26 mouse cellular contexts compared by ENCODE assay signal in the genomic region with DNA sequence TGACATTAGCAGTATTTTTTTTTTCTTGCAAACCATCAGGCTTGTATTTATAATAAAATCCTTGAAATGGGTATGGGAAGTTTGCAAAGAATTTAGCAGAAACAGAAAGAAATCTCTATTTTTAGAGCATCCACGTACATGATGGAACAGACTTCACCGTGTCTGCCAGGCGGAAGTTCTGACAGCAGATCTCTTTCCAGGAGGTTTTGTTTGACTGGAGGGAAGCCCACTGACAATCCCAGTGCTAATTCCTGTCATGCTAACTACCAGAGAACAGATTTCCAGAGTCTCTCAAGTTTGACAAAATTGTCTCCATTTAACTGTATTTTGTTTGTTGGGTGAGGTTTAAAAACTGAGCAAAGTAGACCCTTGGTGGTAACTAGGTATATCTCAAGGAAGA.
"Had no signal": no experiment of that assay in that cellular context is flagged by ENCODE, and none has a peak within 500 bp of the region (broad histone marks: within the 10 kb centered on the region; RNA-seq: fewer than 3 reads in every experiment).

No protein-coding gene starts in this region.

- H3K36me3 ChIP-seq: heart, embryonic 10.5 days; heart, embryonic 12.5 days; hindbrain, embryonic 10.5 days; hindbrain, embryonic 12.5 days; intestine, embryonic 15.5 days; limb, embryonic 10.5 days; limb, embryonic 12.5 days; liver, embryonic 13.5 days had no signal

- H3K4me3 ChIP-seq: gastrocnemius, adult 2 months; heart, embryonic 10.5 days; heart, embryonic 12.5 days; hindbrain, embryonic 10.5 days; hindbrain, embryonic 12.5 days; intestine, embryonic 15.5 days; left cerebral cortex, adult 2 months; limb, embryonic 10.5 days; limb, embryonic 12.5 days; liver, embryonic 13.5 days had no signal

- ATAC-seq: hindbrain, embryonic 16.5 days; inflammation-experienced regulatory T-cells, adult 6 months; intestine, embryonic 15.5 days; intestine, postnatal 0 days had no signal

- DNase-seq: gastrocnemius, adult 2 months; gastrocnemius, postnatal 10 days; gastrocnemius, postnatal 25 days; heart, adult 18-20 months; heart, postnatal 10 days; heart, postnatal 4 days; kidney, adult 18-20 months; kidney, adult 8-10 months; kidney, postnatal 10 days; kidney, postnatal 25 days; kidney, postnatal 4 days; liver; liver, embryonic 13.5 days had no signal

- H3K9ac ChIP-seq: heart, embryonic 12.5 days; hindbrain, embryonic 12.5 days; hindbrain, embryonic 14.5 days; intestine, embryonic 15.5 days; limb, embryonic 12.5 days; liver, embryonic 13.5 days had no signal

- H3K27me3 ChIP-seq: heart, embryonic 12.5 days; hindbrain, embryonic 12.5 days; intestine, embryonic 15.5 days; liver, embryonic 13.5 days had no signal

- H3K4me1 ChIP-seq: heart, embryonic 12.5 days; intestine, embryonic 15.5 days; limb, embryonic 12.5 days; liver, embryonic 13.5 days had no signal

- H3K9me3 ChIP-seq: heart, embryonic 10.5 days; heart, embryonic 12.5 days; hindbrain, embryonic 10.5 days; hindbrain, embryonic 12.5 days; intestine, embryonic 15.5 days; limb, embryonic 10.5 days; limb, embryonic 12.5 days; liver, embryonic 13.5 days had no signal

- H3K27ac ChIP-seq: gastrocnemius, adult 2 months; heart, embryonic 10.5 days; hindbrain, embryonic 10.5 days; hindbrain, embryonic 12.5 days; hindbrain, embryonic 14.5 days; intestine, embryonic 15.5 days; left cerebral cortex, adult 2 months; limb, embryonic 10.5 days; limb, embryonic 12.5 days; liver, embryonic 13.5 days had no signal

- H3K4me2 ChIP-seq: heart, embryonic 12.5 days; hindbrain, embryonic 12.5 days; hindbrain, embryonic 14.5 days; intestine, embryonic 15.5 days; limb, embryonic 12.5 days; liver, embryonic 11.5 days; liver, embryonic 13.5 days had no signal
